Mouse (Mus musculus): Measurements from ENCODE around the gene Gzmk. TPM values are rescaled to one million over a fixed set of nuclear protein-coding genes. Genes with fewer than 3 reads are reported as not detected.
"Not testable (repeated sequence)": the region's sequence is repeated elsewhere in the genome, so short reads cannot be mapped to it uniquely, and the experiment has no call there.

Gzmk gene
- total and polyA plus RNA-seq, 3 experiments = not detected

DNA sequence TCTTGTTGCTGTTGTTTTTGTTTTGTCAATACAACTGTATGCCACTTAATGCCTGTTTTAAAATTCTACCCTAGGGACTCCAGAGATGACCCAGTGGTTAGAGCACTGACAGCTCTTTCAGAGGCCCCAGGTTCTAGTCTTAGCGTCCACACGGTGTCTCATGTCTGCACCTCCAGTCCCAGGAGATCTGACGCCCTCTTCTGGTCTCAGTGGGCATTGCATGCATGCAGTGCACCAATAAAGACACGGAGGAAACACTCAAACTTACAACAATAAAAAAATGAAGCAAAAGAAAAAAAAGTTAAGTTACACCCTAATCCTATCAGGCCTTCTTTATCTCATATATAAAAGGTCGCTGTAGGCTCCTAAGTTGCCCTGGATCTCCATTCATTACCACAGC lies 31.5 kb upstream of the Gzmk start:
- no peaks in the 10 kb centered on the region for H3K9me3 ChIP-seq (replicated peaks; ENCODE audit: low read length)
- in situ Hi-C loops (cut with MboI; ENCODE audit: low pct_ligation_motif_present, low pct_unique_long_range_greater_than_20kb, low sequenced_read_pairs) (no loop called here), dilution Hi-C loops (cut with MboI; ENCODE audit: extremely low pct_ligation_motif_present, extremely low pct_unique_long_range_greater_than_20kb, low sequenced_read_pairs) (no loop called here)
- H3K4me1 ChIP-seq (ENCODE audit: control insufficient read depth in 1 of 2, insufficient read depth in 2 of 2) = no peaks in the 10 kb centered on the region
- no peak for DNase-seq (ENCODE audit: extremely low read depth)
- no peak overlapping the region for H3K4me2 ChIP-seq (ENCODE audit: insufficient read depth, low read depth, poor library complexity, severe bottlenecking)
- H3K27me3 ChIP-seq (replicated peaks) = no peaks in the 10 kb centered on the region
- H3K27ac ChIP-seq (ENCODE audit: insufficient read depth, low read depth) = no peak overlapping the region
- no peaks in the 10 kb centered on the region for H3K79me2 ChIP-seq (replicated peaks; ENCODE audit: control insufficient read depth, extremely low read depth, insufficient read depth, poor library complexity, severe bottlenecking)
- H3K4me3 ChIP-seq (replicated peaks in 1 of 3; ENCODE audit: low read depth in 2 of 3, low read length in 2 of 3, poor library complexity in 1 of 3) = no peak overlapping the region
- TF ChIP-seq CTCF (conservative IDR thresholded peaks at IDR 0.05 in 1 of 2, IDR thresholded peaks at IDR 0.05 in 1 of 2; ENCODE audit: low read depth in 2 of 2, low read length in 2 of 2) (peak; percentile 42 to 63; a peak in 3 of 4 replicates), MAX (IDR thresholded peaks at IDR 0.05; ENCODE audit: low read length) (no peak), POLR2A (IDR thresholded peaks at IDR 0.05; ENCODE audit: low read depth, low read length) (no peak), RAD21 (IDR thresholded peaks at IDR 0.05; ENCODE audit: low read depth, low read length) (peak; percentile 43), MXI1 (IDR thresholded peaks at IDR 0.05; ENCODE audit: low read depth, low read length) (no peak), SMC3 (IDR thresholded peaks at IDR 0.05; ENCODE audit: low read depth, low read length) (peak; percentile 48), EP300 (IDR thresholded peaks at IDR 0.05; ENCODE audit: low read length) (no peak), MAZ (IDR thresholded peaks at IDR 0.05; ENCODE audit: low read depth, low read length) (no peak)
- no peak overlapping the region for H3K9ac ChIP-seq (ENCODE audit: insufficient read depth, low read depth)
- H3K36me3 ChIP-seq (replicated peaks in 1 of 2; ENCODE audit: control insufficient read depth in 1 of 2, insufficient read depth in 1 of 2, low read length in 1 of 2) = no peaks in the 10 kb centered on the region

DNA sequence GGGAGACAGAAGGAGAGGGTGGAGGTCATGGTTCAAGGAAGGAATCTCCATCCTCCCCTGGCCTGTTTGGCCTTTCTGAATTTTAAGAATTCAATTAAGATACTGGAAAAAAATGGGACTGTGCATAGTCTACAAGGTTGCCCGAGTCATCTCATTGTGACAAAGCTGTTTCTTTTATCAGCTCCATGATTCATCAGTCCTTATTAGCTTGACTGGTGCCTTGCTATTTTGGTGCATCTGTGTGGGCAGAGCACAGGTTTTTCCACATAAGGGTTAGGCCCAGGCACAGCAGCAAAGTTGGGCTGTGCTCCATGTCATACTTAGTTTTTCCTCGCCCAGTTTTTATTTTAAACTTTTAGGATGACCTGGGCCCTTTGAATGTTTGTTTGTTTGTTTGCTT lies 31.1 kb upstream of the Gzmk start:
- dilution Hi-C loops (cut with MboI; ENCODE audit: extremely low pct_ligation_motif_present, extremely low pct_unique_long_range_greater_than_20kb, low sequenced_read_pairs) = no loop called here
- Histone ChIP-seq H3K79me2 (replicated peaks; ENCODE audit: control insufficient read depth, extremely low read depth, insufficient read depth, poor library complexity, severe bottlenecking) (no peaks in the 10 kb centered on the region), H3K27ac (ENCODE audit: insufficient read depth, low read depth) (no peak overlapping the region), H3K4me1 (ENCODE audit: control insufficient read depth in 1 of 2, insufficient read depth in 2 of 2) (no peaks in the 10 kb centered on the region), H3K9me3 (replicated peaks; ENCODE audit: low read length) (no peaks in the 10 kb centered on the region), H3K27me3 (replicated peaks) (no peaks in the 10 kb centered on the region), H3K36me3 (replicated peaks in 1 of 2; ENCODE audit: control insufficient read depth in 1 of 2, insufficient read depth in 1 of 2, low read length in 1 of 2) (no peaks in the 10 kb centered on the region), H3K9ac (ENCODE audit: insufficient read depth, low read depth) (no peak overlapping the region), H3K4me2 (ENCODE audit: insufficient read depth, low read depth, poor library complexity, severe bottlenecking) (no peak overlapping the region), H3K4me3 (replicated peaks in 1 of 3; ENCODE audit: low read depth in 2 of 3, low read length in 2 of 3, poor library complexity in 1 of 3) (no peak overlapping the region)
- DNase-seq (ENCODE audit: extremely low read depth) = no peak
- TF ChIP-seq JUND (conservative IDR thresholded peaks at IDR 0.05; ENCODE audit: low read depth, low read length) = no peak
- TF ChIP-seq PAX5 (IDR thresholded peaks at IDR 0.05; ENCODE audit: low read length) = no peak
- TF ChIP-seq MAFK (IDR thresholded peaks at IDR 0.05; ENCODE audit: insufficient replicate concordance, low read length) = no peak
- no peak for TF ChIP-seq TCF12 (IDR thresholded peaks at IDR 0.05; ENCODE audit: low read depth, low read length)
- in situ Hi-C loops (cut with MboI; ENCODE audit: low pct_ligation_motif_present, low pct_unique_long_range_greater_than_20kb, low sequenced_read_pairs) = no loop called here

DNA sequence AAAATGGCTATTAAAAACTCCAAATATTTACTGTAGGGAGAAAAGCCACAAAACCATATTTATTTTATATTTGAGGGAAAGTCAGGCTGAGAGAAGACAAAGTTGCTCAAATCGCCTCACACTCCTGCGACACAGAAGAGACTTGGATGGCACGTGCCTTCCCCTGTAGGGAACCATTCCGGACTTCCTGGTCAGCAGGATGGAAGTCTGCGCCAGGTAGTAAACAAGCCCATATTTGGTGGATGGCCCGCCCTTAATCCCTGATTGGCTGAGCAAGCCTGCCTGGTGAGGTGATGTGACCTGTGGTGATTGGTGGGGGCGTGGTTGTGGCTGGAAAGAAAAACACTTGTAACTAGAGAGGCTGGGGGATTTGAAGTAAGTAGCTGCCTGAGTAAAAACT lies 26.9 kb upstream of the Gzmk start:
- dilution Hi-C loops (cut with MboI; ENCODE audit: extremely low pct_ligation_motif_present, extremely low pct_unique_long_range_greater_than_20kb, low sequenced_read_pairs); H3K27me3 ChIP-seq (replicated peaks); H3K36me3 ChIP-seq (replicated peaks in 1 of 2; ENCODE audit: control insufficient read depth in 1 of 2, insufficient read depth in 1 of 2, low read length in 1 of 2); H3K4me2 ChIP-seq (ENCODE audit: insufficient read depth, low read depth, poor library complexity, severe bottlenecking); H3K9ac ChIP-seq (ENCODE audit: insufficient read depth, low read depth); H3K4me3 ChIP-seq (replicated peaks in 1 of 3; ENCODE audit: low read depth in 2 of 3, low read length in 2 of 3, poor library complexity in 1 of 3); H3K27ac ChIP-seq (ENCODE audit: insufficient read depth, low read depth); in situ Hi-C loops (cut with MboI; ENCODE audit: low pct_ligation_motif_present, low pct_unique_long_range_greater_than_20kb, low sequenced_read_pairs); H3K79me2 ChIP-seq (replicated peaks; ENCODE audit: control insufficient read depth, extremely low read depth, insufficient read depth, poor library complexity, severe bottlenecking); H3K4me1 ChIP-seq (ENCODE audit: control insufficient read depth in 1 of 2, insufficient read depth in 2 of 2); DNase-seq (ENCODE audit: extremely low read depth); H3K9me3 ChIP-seq (replicated peaks; ENCODE audit: low read length): not testable (repeated sequence)

Data from CH12.LX (cell line).